Mouse (Mus musculus): Measurements from ENCODE around the gene Vrk1. TPM values are rescaled to one million over a fixed set of nuclear protein-coding genes. Genes with fewer than 3 reads are reported as not detected.
A peak's percentile ranks its signal among the peaks of the same experiment; 100 is the strongest.

Gene Vrk1
- polyA plus RNA-seq, 1 experiment from 2014 or later: 68.3 TPM

GRCm38 (mm10) chr12:106016265-106017012 lies 6.4 kb downstream of the Vrk1 start:
- Histone ChIP-seq H3K4me2 (ENCODE audit: low read length) (no peak overlapping the region), H3K27ac (ENCODE audit: low read length) (peak overlapping the region; percentile 23; the same call in 1 of the 2 replicates), H3K36me3 (ENCODE audit: control insufficient read depth, insufficient read depth) (no peaks in the 10 kb centered on the region), H3K4me3 (replicated peaks; ENCODE audit: low read length) (no peak overlapping the region), H3K27me3 (replicated peaks; ENCODE audit: control insufficient read depth, insufficient read depth, low read length) (no peaks in the 10 kb centered on the region), H3K4me1 (replicated peaks; ENCODE audit: control insufficient read depth, insufficient read depth, low read length) (peaks cover 15% of the 10 kb centered on the region), H3K9ac (replicated peaks; ENCODE audit: low read depth, low read length) (no peak overlapping the region; the same call in 1 of the 2 replicates), H3K9me3 (ENCODE audit: control insufficient read depth, low read length) (no peaks in the 10 kb centered on the region)
- ATAC-seq: no peak
- 66% methylated on average over 12 of the region's 12 CpGs for WGBS

GRCm38 (mm10) chr12:106020063-106020462 lies 10.0 kb downstream of the Vrk1 start:
- H3K27me3 ChIP-seq (replicated peaks; ENCODE audit: control insufficient read depth, insufficient read depth, low read length): no peaks in the 10 kb centered on the region
- no peaks in the 10 kb centered on the region for H3K9me3 ChIP-seq (ENCODE audit: control insufficient read depth, low read length)
- H3K4me2 ChIP-seq (ENCODE audit: low read length): no peak overlapping the region
- H3K27ac ChIP-seq (ENCODE audit: low read length): peak overlapping the region; percentile 90
- 44% methylated on average over 4 of the region's 4 CpGs for WGBS
- H3K36me3 ChIP-seq (ENCODE audit: control insufficient read depth, insufficient read depth): no peaks in the 10 kb centered on the region
- H3K4me3 ChIP-seq (replicated peaks; ENCODE audit: low read length): no peak overlapping the region
- ATAC-seq: peak; percentile 90
- H3K9ac ChIP-seq (replicated peaks; ENCODE audit: low read depth, low read length): no peak overlapping the region; the same call in 1 of the 2 replicates
- H3K4me1 ChIP-seq (replicated peaks; ENCODE audit: control insufficient read depth, insufficient read depth, low read length): peaks cover 13% of the 10 kb centered on the region

- no peak for ATAC-seq
- no peak overlapping the region for H3K4me3 ChIP-seq (replicated peaks; ENCODE audit: low read length)
- H3K36me3 ChIP-seq (ENCODE audit: control insufficient read depth, insufficient read depth): no peaks in the 10 kb centered on the region
- WGBS: 97% methylated on average over 9 of the region's 9 CpGs
- no peak overlapping the region for H3K27ac ChIP-seq (ENCODE audit: low read length)
- H3K4me2 ChIP-seq (ENCODE audit: low read length): no peak overlapping the region
- no peak overlapping the region for H3K9ac ChIP-seq (replicated peaks; ENCODE audit: low read depth, low read length)
- H3K27me3 ChIP-seq (replicated peaks; ENCODE audit: control insufficient read depth, insufficient read depth, low read length): no peaks in the 10 kb centered on the region
- peaks cover 9% of the 10 kb centered on the region for H3K4me1 ChIP-seq (replicated peaks; ENCODE audit: control insufficient read depth, insufficient read depth, low read length)
- H3K9me3 ChIP-seq (ENCODE audit: control insufficient read depth, low read length): no peaks in the 10 kb centered on the region
Observed at GRCm38 (mm10) chr12:106023652-106024051, 13.6 kb downstream of the Vrk1 start.

DNA sequence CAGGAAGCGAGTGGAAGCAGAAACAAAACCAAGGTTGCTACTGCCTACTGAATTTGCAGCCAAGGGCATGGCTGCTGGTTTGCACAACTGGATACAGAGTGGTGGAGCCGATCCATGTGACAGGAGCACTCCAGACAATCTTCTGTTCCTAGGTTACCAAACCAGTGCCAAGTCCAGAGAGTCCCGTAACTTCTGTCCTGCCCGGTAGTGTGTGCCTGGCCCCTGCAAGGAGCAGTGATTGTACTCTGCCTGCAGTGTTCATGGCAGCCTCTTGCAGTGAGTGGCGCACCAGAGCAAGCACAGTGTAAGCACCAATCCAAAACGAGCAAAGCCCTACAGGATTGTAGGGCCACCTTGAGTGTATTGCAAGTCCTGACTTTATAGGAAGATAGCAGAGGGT lies 15.4 kb downstream of the Vrk1 start:
- no peak overlapping the region for H3K4me3 ChIP-seq (replicated peaks; ENCODE audit: low read length)
- no peak overlapping the region for H3K27ac ChIP-seq (ENCODE audit: low read length)
- H3K4me1 ChIP-seq (replicated peaks; ENCODE audit: control insufficient read depth, insufficient read depth, low read length): peaks cover 7% of the 10 kb centered on the region; the same call in 1 of the 2 replicates
- no peak overlapping the region for H3K4me2 ChIP-seq (ENCODE audit: low read length)
- no peak overlapping the region for H3K9ac ChIP-seq (replicated peaks; ENCODE audit: low read depth, low read length)
- H3K36me3 ChIP-seq (ENCODE audit: control insufficient read depth, insufficient read depth): no peaks in the 10 kb centered on the region
- H3K9me3 ChIP-seq (ENCODE audit: control insufficient read depth, low read length): no peaks in the 10 kb centered on the region
- WGBS: 81% methylated on average over 6 of the region's 6 CpGs
- no peaks in the 10 kb centered on the region for H3K27me3 ChIP-seq (replicated peaks; ENCODE audit: control insufficient read depth, insufficient read depth, low read length)
- ATAC-seq: no peak

DNA sequence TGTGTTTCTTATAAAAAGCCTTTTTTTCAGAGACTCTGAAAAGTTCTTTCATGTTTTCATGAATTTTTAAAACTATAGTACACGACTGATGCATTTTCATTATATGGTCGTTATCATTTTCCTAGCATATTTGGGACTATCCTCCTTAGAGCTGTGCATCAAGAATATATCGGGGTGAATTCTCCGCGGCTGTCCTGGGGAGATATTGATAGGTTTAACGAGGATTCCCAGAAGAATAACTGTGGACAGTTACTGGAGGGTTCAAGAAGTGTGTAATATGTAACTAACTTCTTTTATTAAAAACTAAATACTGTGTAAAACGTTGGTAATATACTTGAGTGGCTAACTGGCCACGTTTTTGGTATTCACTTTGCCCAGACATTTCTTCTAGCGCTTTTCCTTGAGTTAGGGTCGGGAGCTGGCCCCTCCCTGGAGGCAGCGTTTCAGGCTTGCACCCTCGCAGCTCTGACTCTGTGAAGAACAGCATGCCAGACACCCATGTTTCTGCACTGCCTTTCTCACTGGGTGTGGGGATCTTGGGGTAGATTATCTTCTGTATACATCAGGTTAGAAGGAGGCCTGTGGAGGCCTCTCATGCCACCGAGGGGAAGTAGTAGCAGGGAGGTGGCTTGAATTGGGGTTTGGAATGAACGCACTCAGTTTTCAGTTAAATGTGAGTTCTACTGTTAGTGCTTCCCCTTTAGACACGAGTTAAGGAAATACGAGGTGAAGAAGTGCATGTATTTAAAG lies 16.5 kb downstream of the Vrk1 start:
- Histone ChIP-seq H3K9ac (replicated peaks; ENCODE audit: low read depth, low read length) (no peak overlapping the region), H3K9me3 (ENCODE audit: control insufficient read depth, low read length) (no peaks in the 10 kb centered on the region), H3K4me2 (ENCODE audit: low read length) (no peak overlapping the region), H3K4me1 (replicated peaks; ENCODE audit: control insufficient read depth, insufficient read depth, low read length) (peaks cover 6% of the 10 kb centered on the region), H3K4me3 (replicated peaks; ENCODE audit: low read length) (no peak overlapping the region), H3K27me3 (replicated peaks; ENCODE audit: control insufficient read depth, insufficient read depth, low read length) (no peaks in the 10 kb centered on the region), H3K27ac (ENCODE audit: low read length) (no peak overlapping the region), H3K36me3 (ENCODE audit: control insufficient read depth, insufficient read depth) (no peaks in the 10 kb centered on the region)
- 78% methylated on average over 16 of the region's 16 CpGs for whole genome bisulfite sequencing
- no peak for ATAC-seq

- Histone ChIP-seq H3K9me3 (ENCODE audit: control insufficient read depth, low read length) (no peaks in the 10 kb centered on the region), H3K4me2 (ENCODE audit: low read length) (no peak overlapping the region), H3K27me3 (replicated peaks; ENCODE audit: control insufficient read depth, insufficient read depth, low read length) (no peaks in the 10 kb centered on the region), H3K9ac (replicated peaks; ENCODE audit: low read depth, low read length) (no peak overlapping the region), H3K27ac (ENCODE audit: low read length) (no peak overlapping the region), H3K4me3 (replicated peaks; ENCODE audit: low read length) (no peak overlapping the region), H3K36me3 (ENCODE audit: control insufficient read depth, insufficient read depth) (no peaks in the 10 kb centered on the region), H3K4me1 (replicated peaks; ENCODE audit: control insufficient read depth, insufficient read depth, low read length) (peaks cover 9% of the 10 kb centered on the region)
- ATAC-seq: no peak
- 79% methylated on average over 5 of the region's 5 CpGs for WGBS
Observed at GRCm38 (mm10) chr12:106027372-106027771, 17.3 kb downstream of the Vrk1 start.

DNA sequence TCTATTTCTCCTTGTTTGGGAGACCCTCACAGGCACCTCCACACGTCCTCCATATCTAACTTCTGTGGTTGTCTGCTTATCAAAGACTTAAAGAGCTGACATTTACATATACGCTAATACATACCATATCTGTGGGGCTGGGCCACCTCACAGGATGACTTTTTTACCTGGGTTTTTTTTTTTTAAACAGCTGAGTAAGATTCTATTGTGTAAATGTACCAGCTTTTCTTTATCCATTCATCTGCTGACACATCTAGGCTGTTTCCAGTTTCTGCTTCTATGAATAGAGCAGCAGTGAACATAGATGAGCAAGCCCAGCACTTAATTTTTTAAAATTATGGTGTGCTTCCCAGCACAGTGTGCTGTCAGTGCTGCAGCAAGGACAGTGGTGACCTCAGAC lies 19.6 kb downstream of the Vrk1 start:
- Histone ChIP-seq H3K9me3 (ENCODE audit: control insufficient read depth, low read length) (no peaks in the 10 kb centered on the region), H3K4me1 (replicated peaks; ENCODE audit: control insufficient read depth, insufficient read depth, low read length) (peaks cover 12% of the 10 kb centered on the region), H3K9ac (replicated peaks; ENCODE audit: low read depth, low read length) (no peak overlapping the region), H3K27ac (ENCODE audit: low read length) (0 out of 2 replicates have a peak overlapping the region, but pooled peaks have one; percentile 41), H3K27me3 (replicated peaks; ENCODE audit: control insufficient read depth, insufficient read depth, low read length) (no peaks in the 10 kb centered on the region), H3K4me2 (ENCODE audit: low read length) (no peak overlapping the region), H3K4me3 (replicated peaks; ENCODE audit: low read length) (no peak overlapping the region), H3K36me3 (ENCODE audit: control insufficient read depth, insufficient read depth) (no peaks in the 10 kb centered on the region)
- no peak for ATAC-seq
- WGBS: 80% methylated on average over 2 of the region's 2 CpGs

GRCm38 (mm10) chr12:106030146-106030745 lies 20.2 kb downstream of the Vrk1 start:
- Histone ChIP-seq H3K9ac (replicated peaks; ENCODE audit: low read depth, low read length) (no peak overlapping the region), H3K36me3 (ENCODE audit: control insufficient read depth, insufficient read depth) (no peaks in the 10 kb centered on the region), H3K27ac (ENCODE audit: low read length) (0 out of 2 replicates have a peak overlapping the region, but pooled peaks have one; percentile 41), H3K9me3 (ENCODE audit: control insufficient read depth, low read length) (no peaks in the 10 kb centered on the region), H3K4me2 (ENCODE audit: low read length) (no peak overlapping the region), H3K4me1 (replicated peaks; ENCODE audit: control insufficient read depth, insufficient read depth, low read length) (peaks cover 12% of the 10 kb centered on the region), H3K27me3 (replicated peaks; ENCODE audit: control insufficient read depth, insufficient read depth, low read length) (no peaks in the 10 kb centered on the region), H3K4me3 (replicated peaks; ENCODE audit: low read length) (no peak overlapping the region)
- 76% methylated on average over 7 of the region's 7 CpGs for WGBS
- no peak for ATAC-seq

GRCm38 (mm10) chr12:106030796-106031195 lies 20.8 kb downstream of the Vrk1 start:
- ATAC-seq: no peak
- Histone ChIP-seq H3K4me1 (replicated peaks; ENCODE audit: control insufficient read depth, insufficient read depth, low read length) (peaks cover 9% of the 10 kb centered on the region), H3K9ac (replicated peaks; ENCODE audit: low read depth, low read length) (no peak overlapping the region), H3K27ac (ENCODE audit: low read length) (peak overlapping the region; percentile 12; the same call in 1 of the 2 replicates), H3K4me2 (ENCODE audit: low read length) (no peak overlapping the region), H3K27me3 (replicated peaks; ENCODE audit: control insufficient read depth, insufficient read depth, low read length) (no peaks in the 10 kb centered on the region), H3K9me3 (ENCODE audit: control insufficient read depth, low read length) (no peaks in the 10 kb centered on the region), H3K36me3 (ENCODE audit: control insufficient read depth, insufficient read depth) (no peaks in the 10 kb centered on the region), H3K4me3 (replicated peaks; ENCODE audit: low read length) (no peak overlapping the region)
- 84% methylated on average over 7 of the region's 7 CpGs for WGBS
